Mouse (Mus musculus) olfactory bulb, adult 2 months (tissue): ENCODE data around the gene Tnfrsf25.

Experiments used
- CTCF ChIP-seq: fragments of 200-500 bp; IDR thresholded peaks from 2 replicates; pipeline ENCODE4 v1.5.1; 2012; ENCODE audit warnings: low read depth, mild to moderate bottlenecking, low read length, moderate library complexity; ENCODE audit not compliant: insufficient read depth
- POLR2A ChIP-seq: fragments of 200-500 bp; IDR thresholded peaks from 2 replicates; pipeline ENCODE4 v1.6.1; 2012; ENCODE audit warnings: mild to moderate bottlenecking, low read depth, low read length, moderate library complexity; ENCODE audit not compliant: insufficient read depth

DNA sequence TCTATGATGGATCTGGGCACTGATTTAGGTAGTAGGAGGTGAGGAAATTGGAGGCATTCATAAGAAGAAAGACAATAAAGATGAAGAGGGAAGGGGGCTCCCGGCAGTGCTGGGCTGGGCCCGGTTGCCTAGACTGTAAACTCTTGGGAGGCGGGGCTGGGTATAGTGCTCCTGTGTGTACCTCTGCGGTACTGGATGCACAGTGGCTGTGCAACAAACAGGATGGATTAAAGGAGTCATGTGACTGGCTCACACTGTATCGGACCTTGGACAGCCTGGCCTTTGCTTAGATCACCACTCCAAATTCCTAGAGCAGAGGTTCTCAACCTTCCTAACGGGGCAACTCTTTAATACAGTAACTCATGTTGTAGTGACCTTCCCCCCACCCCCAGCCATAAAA, 45.9 kb downstream of the Tnfrsf25 start:
- TF ChIP-seq CTCF (no peak), POLR2A (no peak)
